Mouse (Mus musculus) embryonic facial prominence, embryonic 15.5 days (tissue): ENCODE data around the gene Nr6a1. TPM values are rescaled to one million over a fixed set of nuclear protein-coding genes. Genes with fewer than 3 reads are reported as not detected.

ENCODE experiments used
- ATAC-seq: fragments of 200-750 bp; cut with Nextera tagmentation; 2 replicates; pipeline ENCODE4 v1.8.0; 2017; ENCODE audit warnings: low read depth, moderate TSS enrichment; ENCODE audit not compliant: insufficient number of reproducible peaks, low FRiP score, low TSS enrichment
- H3K27ac ChIP-seq: fragments of 300-500 bp; sonication (generic); replicated peaks from 2 replicates; pipeline ENCODE4 v1.5.1; 2015; ENCODE audit warnings: mild to moderate bottlenecking, inconsistent platforms
- H3K27me3 ChIP-seq: fragments of 300-500 bp; sonication (generic); 2 replicates; pipeline ENCODE4 v1.6.1; 2015; ENCODE audit warnings: inconsistent platforms
- H3K36me3 ChIP-seq: fragments of 300-500 bp; sonication (generic); 2 replicates; pipeline ENCODE4 v1.6.1; 2015; ENCODE audit warnings: mild to moderate bottlenecking, inconsistent platforms
- H3K4me1 ChIP-seq: fragments of 300-500 bp; sonication (generic); 2 replicates; pipeline ENCODE4 v1.6.1; 2015; ENCODE audit warnings: inconsistent platforms
- H3K4me2 ChIP-seq: fragments of 300-500 bp; sonication (generic); replicated peaks from 2 replicates; pipeline ENCODE4 v1.6.1; 2015; ENCODE audit warnings: mild to moderate bottlenecking, inconsistent platforms
- H3K4me3 ChIP-seq: fragments of 300-500 bp; sonication (generic); replicated peaks from 2 replicates; pipeline ENCODE4 v1.5.1; 2015; ENCODE audit warnings: mild to moderate bottlenecking, inconsistent platforms
- H3K9ac ChIP-seq: fragments of 300-500 bp; sonication (generic); 2 replicates; pipeline ENCODE4 v1.6.1; 2015; ENCODE audit warnings: inconsistent platforms
- H3K9me3 ChIP-seq: fragments of 300-500 bp; sonication (generic); replicated peaks from 2 replicates; pipeline ENCODE4 v1.6.1; 2016; ENCODE audit warnings: inconsistent platforms
- WGBS: fragments of 180-500 bp; shearing (Covaris S2); methylation state at CpG from one replicate; pipeline ENCODE4 v1.1.7; 2015; 5-methylcytosine and 5-hydroxymethylcytosine counted together
- polyA plus RNA-seq: library from polyadenylated mRNA; unstranded; fragments of >200 nt; fragmentation: Nextera tagmentation; extraction: Ambion mirVana; gene quantifications from 2 replicates; pipeline ENCODE4 v1.2.1, GENCODE M21; 2015

Nr6a1 gene
- polyA plus RNA-seq, 1 experiment from 2014 or later, result 1.2 TPM

DNA sequence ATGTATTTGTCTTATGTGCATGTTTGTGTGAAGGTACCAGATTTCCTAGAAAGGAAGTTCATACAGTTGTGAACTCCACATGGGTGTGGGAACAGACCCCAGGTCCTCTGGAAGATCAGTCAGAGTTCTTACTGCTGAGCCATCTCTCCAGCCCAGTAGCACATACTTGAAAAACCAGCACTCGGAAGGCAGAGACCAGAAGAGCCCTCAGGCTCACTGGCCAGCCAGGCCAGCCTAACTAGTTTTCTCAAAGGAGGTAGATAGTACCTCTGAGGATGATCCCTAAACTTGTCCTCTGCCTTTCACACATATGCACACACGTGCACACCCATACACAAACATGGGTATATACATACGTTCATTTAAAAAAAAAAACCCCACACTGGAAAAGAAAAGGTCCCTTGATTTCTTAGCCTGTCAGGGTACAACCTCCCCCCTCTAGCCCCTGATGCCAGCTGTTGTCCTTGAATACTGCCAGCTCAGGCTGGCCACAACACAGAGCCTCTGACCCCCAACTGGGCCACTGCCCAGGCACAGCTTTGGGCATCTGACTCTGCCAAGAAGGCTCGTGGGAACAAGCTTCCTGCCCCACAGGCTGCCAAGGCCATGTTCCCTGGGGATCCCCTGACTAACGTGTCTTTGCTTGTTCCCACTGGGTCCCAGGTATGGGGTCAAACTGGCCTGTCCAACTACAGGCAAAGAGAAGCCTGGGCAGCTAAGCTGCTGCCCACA, 25.8 kb upstream of the Nr6a1 start:
- H3K4me3 ChIP-seq, result no peak overlapping the region
- H3K9ac ChIP-seq, result no peak overlapping the region
- no peaks in the 10 kb centered on the region for H3K36me3 ChIP-seq
- no peak overlapping the region for H3K4me2 ChIP-seq
- no peaks in the 10 kb centered on the region for H3K9me3 ChIP-seq
- no peak for ATAC-seq
- no peaks in the 10 kb centered on the region for H3K27me3 ChIP-seq
- WGBS, result 55% methylated on average over 5 of the region's 5 CpGs
- 0 out of 2 replicates have a peak, but pooled peaks cover 4% of the 10 kb centered on the region for H3K4me1 ChIP-seq
- H3K27ac ChIP-seq, result no peak overlapping the region

DNA sequence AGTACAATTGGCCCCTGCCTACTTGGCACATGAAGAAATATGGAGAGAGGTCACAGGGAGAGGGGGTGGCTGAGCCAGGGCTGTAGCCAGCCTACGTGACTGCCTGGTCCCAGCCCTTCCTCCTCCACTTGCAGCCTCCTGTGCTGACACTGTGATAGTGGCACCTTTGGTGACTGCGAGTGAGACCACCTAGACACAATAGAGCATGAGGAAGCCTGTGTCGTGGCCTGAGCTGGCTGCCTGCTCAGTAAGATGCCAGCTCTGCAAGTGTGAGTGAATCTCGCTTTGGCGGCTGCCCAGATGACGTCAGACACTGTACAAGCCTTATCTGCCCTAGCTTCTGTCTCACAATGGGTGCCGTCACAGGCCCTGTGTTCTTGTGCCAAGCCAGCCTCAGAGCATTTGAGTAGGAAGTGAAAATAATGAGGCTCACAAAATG, 22.8 kb upstream of the Nr6a1 start:
- H3K9ac ChIP-seq, result no peak overlapping the region
- 63% methylated on average over 7 of the region's 7 CpGs for WGBS
- H3K36me3 ChIP-seq, result no peaks in the 10 kb centered on the region
- peak; percentile 76 for ATAC-seq
- 0 out of 2 replicates have a peak, but pooled peaks cover 4% of the 10 kb centered on the region for H3K4me1 ChIP-seq
- H3K4me2 ChIP-seq, result no peak overlapping the region
- H3K27me3 ChIP-seq, result no peaks in the 10 kb centered on the region
- H3K27ac ChIP-seq, result peak overlapping the region; percentile 11; the same call in 1 of the 2 replicates
- no peak overlapping the region for H3K4me3 ChIP-seq
- H3K9me3 ChIP-seq, result no peaks in the 10 kb centered on the region

DNA sequence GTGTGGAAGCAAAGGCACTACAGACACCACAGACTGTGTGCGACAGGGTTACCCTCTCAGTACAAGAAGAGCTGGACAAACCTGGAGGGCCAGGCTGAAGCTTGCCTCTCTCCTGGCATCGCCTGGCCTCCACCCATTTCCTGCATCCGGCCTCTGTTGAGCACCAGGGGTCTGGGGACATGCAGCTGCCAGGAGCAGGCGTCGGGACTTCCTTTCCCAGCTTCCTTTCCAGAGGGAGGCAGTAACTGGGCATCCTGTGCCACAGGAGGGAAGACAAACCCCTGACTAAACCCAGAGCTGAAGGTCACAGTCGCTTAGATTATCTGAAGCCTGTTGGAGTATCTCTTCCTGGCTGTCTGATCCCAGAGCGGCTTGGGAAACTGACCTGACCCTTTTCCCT, 20.1 kb upstream of the Nr6a1 start:
- Histone ChIP-seq H3K9ac (no peak overlapping the region), H3K4me1 (0 out of 2 replicates have a peak, but pooled peaks cover 4% of the 10 kb centered on the region), H3K4me3 (no peak overlapping the region), H3K36me3 (no peaks in the 10 kb centered on the region), H3K27me3 (no peaks in the 10 kb centered on the region), H3K27ac (0 out of 2 replicates have a peak overlapping the region, but pooled peaks have one; percentile 28), H3K4me2 (no peak overlapping the region), H3K9me3 (no peaks in the 10 kb centered on the region)
- ATAC-seq, result no peak
- 63% methylated on average over 7 of the region's 7 CpGs for WGBS

DNA sequence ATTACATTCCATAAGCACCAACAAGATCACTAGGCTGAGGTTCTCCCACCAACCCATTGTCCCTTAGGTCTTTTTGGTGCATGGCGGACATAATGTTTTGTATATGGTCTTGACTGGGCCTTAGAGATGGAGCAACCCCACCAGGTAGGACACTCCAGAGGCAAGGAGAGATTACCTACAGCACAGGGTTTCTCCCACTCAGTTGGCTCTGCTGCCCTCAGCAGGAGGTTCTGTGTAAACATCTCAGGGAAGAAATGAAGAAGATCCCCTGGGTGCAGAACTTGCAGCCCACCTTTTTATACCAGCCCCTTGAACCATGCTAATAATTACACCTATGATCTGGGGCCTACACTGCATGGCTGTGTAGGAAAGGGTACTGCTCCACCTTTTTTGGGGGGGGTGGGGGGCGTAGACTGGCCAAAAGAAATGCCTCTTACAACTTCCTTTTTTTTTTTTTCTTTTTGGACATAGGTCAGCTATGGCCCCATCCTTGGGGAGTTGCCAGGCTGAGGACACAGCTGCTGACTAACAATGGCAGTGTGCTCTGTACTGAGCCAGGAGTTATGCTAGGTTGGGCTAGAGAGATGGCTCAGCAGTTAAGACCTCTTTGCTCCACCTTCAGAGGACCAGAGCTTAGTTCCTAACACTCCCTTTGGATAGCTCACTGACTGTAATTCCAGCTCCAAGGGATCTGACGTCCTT, 17.1 kb upstream of the Nr6a1 start:
- Histone ChIP-seq H3K9ac (no peak overlapping the region), H3K4me3 (no peak overlapping the region), H3K36me3 (no peaks in the 10 kb centered on the region), H3K27ac (no peak overlapping the region), H3K4me1 (no peaks in the 10 kb centered on the region), H3K27me3 (no peaks in the 10 kb centered on the region), H3K4me2 (no peak overlapping the region), H3K9me3 (no peaks in the 10 kb centered on the region)
- WGBS, result 56% methylated on average over 3 of the region's 3 CpGs
- ATAC-seq, result no peak; the same call in 1 of the 2 replicates

DNA sequence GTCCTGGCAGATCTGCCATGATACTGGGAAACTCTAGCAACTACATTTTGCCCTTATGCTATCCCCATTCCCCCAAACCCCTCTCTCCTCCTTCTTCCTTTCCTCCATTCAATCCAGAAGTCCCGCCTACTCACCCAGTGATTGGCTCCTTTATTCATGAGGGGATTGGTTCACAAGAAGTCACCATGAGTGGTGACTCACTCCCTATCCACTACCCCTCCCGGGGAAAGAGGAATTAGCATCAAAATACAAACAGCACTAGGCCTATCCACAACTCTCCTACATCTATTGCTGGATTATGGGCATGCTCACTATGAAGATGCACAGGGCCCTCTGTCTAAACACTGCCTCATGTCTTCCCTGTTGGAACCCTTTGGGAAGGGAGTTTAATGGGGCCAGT, 16.5 kb upstream of the Nr6a1 start:
- H3K27ac ChIP-seq, result no peak overlapping the region
- no peaks in the 10 kb centered on the region for H3K4me1 ChIP-seq
- no peaks in the 10 kb centered on the region for H3K9me3 ChIP-seq
- H3K4me2 ChIP-seq, result no peak overlapping the region
- no peak for ATAC-seq
- H3K4me3 ChIP-seq, result no peak overlapping the region
- no peaks in the 10 kb centered on the region for H3K36me3 ChIP-seq
- WGBS, result 59% methylated on average over 2 of the region's 2 CpGs
- no peak overlapping the region for H3K9ac ChIP-seq
- H3K27me3 ChIP-seq, result no peaks in the 10 kb centered on the region

DNA sequence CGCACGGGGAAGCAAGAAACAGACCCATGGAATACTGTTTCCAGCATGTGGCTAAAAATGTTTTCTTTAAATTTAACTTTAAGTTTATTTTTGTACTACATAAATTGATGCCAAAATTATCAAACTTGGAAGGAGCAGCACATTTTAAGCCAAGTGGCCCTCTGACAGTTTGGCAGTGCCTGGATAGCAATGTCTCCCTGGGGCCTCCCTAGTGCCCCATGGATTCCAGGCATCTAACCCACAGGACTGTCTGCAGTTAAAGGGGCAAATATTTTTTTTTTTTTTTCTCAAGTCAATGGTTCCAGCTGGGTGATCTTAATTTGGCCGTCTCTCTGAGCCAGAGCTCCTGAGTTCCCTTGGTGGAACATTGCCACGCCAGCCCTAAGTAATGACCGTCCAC, 15.7 kb upstream of the Nr6a1 start:
- Histone ChIP-seq H3K27ac (no peak overlapping the region), H3K4me1 (no peaks in the 10 kb centered on the region), H3K9ac (no peak overlapping the region), H3K27me3 (no peaks in the 10 kb centered on the region), H3K4me2 (no peak overlapping the region), H3K4me3 (no peak overlapping the region), H3K9me3 (no peaks in the 10 kb centered on the region), H3K36me3 (no peaks in the 10 kb centered on the region)
- 81% methylated on average over 5 of the region's 5 CpGs for WGBS
- no peak for ATAC-seq

DNA sequence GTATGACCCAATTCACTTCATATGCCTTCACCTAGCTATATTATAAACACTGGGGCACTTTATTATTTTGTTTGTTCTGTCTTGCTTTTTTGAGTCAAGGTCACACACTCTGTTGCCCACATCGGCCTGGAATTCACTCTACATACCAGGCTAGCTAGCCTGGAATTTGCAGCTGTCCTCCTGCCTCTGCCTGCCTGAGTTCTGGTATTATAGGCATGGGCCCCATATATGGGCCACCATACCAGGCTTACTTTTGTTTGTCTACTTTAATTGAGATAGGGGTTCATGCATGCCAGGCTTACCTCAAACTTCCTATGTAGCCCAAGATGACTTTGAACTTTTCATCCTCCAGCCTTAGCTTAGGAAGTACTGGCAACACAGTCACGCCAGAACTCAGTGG, 14.4 kb upstream of the Nr6a1 start:
- Histone ChIP-seq H3K27me3 (no peaks in the 10 kb centered on the region), H3K27ac (no peak overlapping the region), H3K9ac (no peak overlapping the region), H3K4me2 (no peak overlapping the region), H3K9me3 (no peaks in the 10 kb centered on the region), H3K36me3 (no peaks in the 10 kb centered on the region), H3K4me3 (no peak overlapping the region), H3K4me1 (0 out of 2 replicates have a peak, but pooled peaks cover 8% of the 10 kb centered on the region)
- WGBS, result 80% methylated on average over 2 of the region's 2 CpGs
- ATAC-seq, result no peak

DNA sequence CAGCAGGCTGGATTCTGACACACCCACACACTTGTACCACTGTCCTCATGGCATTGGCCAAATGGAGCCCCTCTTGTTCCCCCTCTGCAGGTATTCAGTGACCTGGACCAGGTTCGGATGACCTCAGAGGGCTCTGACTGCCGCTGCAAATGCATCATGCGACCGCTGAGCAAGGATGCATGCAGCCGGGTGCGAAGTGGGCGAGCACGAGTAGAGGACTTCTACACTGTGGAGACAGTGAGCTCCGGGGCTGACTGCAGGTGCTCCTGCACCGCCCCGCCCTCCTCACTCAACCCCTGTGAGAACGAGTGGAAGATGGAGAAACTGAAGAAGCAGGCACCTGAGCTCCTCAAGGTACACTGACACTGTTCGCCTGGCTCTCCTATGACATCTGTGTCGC, 13.9 kb upstream of the Nr6a1 start:
- Histone ChIP-seq H3K4me3 (no peak overlapping the region), H3K9ac (no peak overlapping the region), H3K4me2 (no peak overlapping the region), H3K27me3 (no peaks in the 10 kb centered on the region), H3K4me1 (0 out of 2 replicates have a peak, but pooled peaks cover 10% of the 10 kb centered on the region), H3K9me3 (no peaks in the 10 kb centered on the region), H3K36me3 (no peaks in the 10 kb centered on the region), H3K27ac (no peak overlapping the region)
- WGBS, result 83% methylated on average over 14 of the region's 14 CpGs
- ATAC-seq, result no peak

DNA sequence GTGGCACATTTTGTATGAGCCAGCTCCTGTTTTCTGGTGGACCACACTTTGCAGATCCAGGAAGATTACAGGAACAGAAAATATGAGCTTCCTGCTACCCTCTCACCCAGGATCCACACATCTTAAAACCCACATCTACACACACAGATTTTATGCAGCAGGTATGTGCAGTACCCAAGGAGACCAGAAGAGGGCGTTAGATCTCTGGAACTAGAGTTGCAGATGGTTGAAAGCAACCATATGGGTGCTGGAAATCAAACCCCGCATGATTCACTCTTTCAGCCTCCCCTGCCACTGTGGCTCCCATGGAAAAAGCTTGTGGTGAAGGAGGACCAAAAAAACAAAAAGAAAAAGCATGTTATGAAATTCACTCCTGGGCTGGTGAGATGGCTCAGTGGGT, 11.6 kb upstream of the Nr6a1 start:
- Histone ChIP-seq H3K4me2 (no peak overlapping the region), H3K27ac (no peak overlapping the region), H3K9ac (no peak overlapping the region), H3K4me1 (peaks cover 28% of the 10 kb centered on the region), H3K4me3 (no peak overlapping the region), H3K9me3 (no peaks in the 10 kb centered on the region), H3K36me3 (no peaks in the 10 kb centered on the region), H3K27me3 (no peaks in the 10 kb centered on the region)
- 66% methylated on average over 2 of the region's 2 CpGs for WGBS
- ATAC-seq, result no peak

DNA sequence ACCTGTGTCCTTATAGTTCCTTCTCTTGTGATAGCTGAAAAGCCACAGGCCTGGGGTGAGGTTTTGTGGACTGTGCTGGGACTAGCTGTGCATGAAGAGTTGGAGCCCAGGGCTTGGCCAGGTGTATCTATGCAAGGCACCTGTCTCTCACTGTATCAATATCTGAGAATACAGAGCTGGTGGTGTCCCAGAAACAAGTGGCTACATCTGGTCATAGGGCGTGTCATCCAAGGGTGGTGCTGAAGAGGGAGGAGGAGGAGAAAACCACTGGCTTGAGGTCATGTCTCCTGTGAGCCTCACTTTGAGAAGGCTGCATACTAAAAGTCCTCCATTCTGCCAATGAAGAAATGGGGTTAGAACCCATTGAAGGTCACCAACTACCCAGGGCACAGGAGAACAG, 10.5 kb upstream of the Nr6a1 start:
- no peak for ATAC-seq
- Histone ChIP-seq H3K9ac (no peak overlapping the region), H3K27ac (no peak overlapping the region), H3K27me3 (no peaks in the 10 kb centered on the region), H3K4me2 (no peak overlapping the region), H3K9me3 (no peaks in the 10 kb centered on the region), H3K4me1 (peaks cover 38% of the 10 kb centered on the region), H3K36me3 (no peaks in the 10 kb centered on the region), H3K4me3 (no peak overlapping the region)
- 70% methylated on average over 1 of the region's 1 CpGs for WGBS

DNA sequence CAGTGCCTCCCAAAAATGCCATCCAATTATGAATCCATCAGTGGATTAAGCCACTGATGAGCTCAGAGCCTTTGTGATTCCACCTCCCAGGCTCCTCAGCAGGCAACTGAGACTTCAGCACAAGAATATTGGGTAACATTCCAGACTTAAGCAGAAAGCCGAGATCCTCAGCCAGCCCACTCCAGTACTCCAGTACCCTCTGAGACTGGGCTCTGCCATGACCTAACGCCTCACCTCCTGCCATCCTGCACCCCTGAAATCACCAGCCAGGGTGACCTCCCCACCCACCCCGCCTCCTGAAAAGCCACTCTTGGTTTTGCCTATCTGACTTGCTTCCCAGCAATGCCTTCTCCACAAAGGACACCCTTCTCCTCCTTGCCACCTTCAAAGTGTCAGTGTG, 9.9 kb upstream of the Nr6a1 start:
- H3K4me3 ChIP-seq, result no peak overlapping the region
- H3K9ac ChIP-seq, result no peak overlapping the region
- H3K4me2 ChIP-seq, result no peak overlapping the region
- ATAC-seq, result no peak
- H3K27me3 ChIP-seq, result no peaks in the 10 kb centered on the region
- peaks cover 39% of the 10 kb centered on the region for H3K4me1 ChIP-seq
- no peaks in the 10 kb centered on the region for H3K9me3 ChIP-seq
- no peak overlapping the region for H3K27ac ChIP-seq
- no peaks in the 10 kb centered on the region for H3K36me3 ChIP-seq
- WGBS, result 63% methylated on average over 3 of the region's 3 CpGs
